Mouse (Mus musculus): ENCODE measurements around the gene Zfp866. TPM values are rescaled to one million over a fixed set of nuclear protein-coding genes. Genes with fewer than 3 reads are reported as not detected.

Gene Zfp866
- total RNA-seq, 4 experiments from 2014 or later = 11.1 to 16.1 (median 12.4) TPM

GRCm38 (mm10) chr8:69717232-69717580 lies 73.8 kb downstream of the Zfp866 start:
- DNase-seq (ENCODE audit: low spot score in 2 of 2) = no peak

GRCm38 (mm10) chr8:69716403-69717231 lies 74.4 kb downstream of the Zfp866 start:
- peak; percentile 94 to 96 for DNase-seq (ENCODE audit: low spot score in 2 of 2)

GRCm38 (mm10) chr8:69715366-69715765 lies 75.6 kb downstream of the Zfp866 start:
- no peak for DNase-seq (ENCODE audit: low spot score in 2 of 2)

- no peak for DNase-seq (ENCODE audit: low spot score in 2 of 2)
Observed at GRCm38 (mm10) chr8:69713516-69713915, 77.5 kb downstream of the Zfp866 start.

Other genes starting within 250 kb of the Zfp866 start
- 1 to 10 TPM; 4.3 to 7.1 (median 6.0) TPM for gene Zfp868, start 165.6 kb downstream of the Zfp866 start, total RNA-seq (2022)
- under 1 TPM; 0.36 to 0.74 (median 0.50) TPM for gene Zfp964, start 136.7 kb downstream of the Zfp866 start, total RNA-seq (2022)
- 10 to 100 TPM; 15.2 to 18.6 (median 16.6) TPM for gene Zfp869, start 80.5 kb downstream of the Zfp866 start, total RNA-seq (2022)
- 1 to 10 TPM; 2.6 to 3.9 (median 3.2) TPM for gene Zfp963, start 41.2 kb downstream of the Zfp866 start, total RNA-seq (2022)
- 1 to 10 TPM; 1.3 to 3.0 (median 1.7) TPM for gene Gm20422, start 16.3 kb downstream of the Zfp866 start, total RNA-seq (2022)
- 1 to 10 TPM; 6.7 to 9.7 (median 8.8) TPM for gene Atp13a1, start within 50 bp of the Zfp866 start, total RNA-seq (2022)
- gene Gmip, start 17.5 kb upstream of the Zfp866 start, total RNA-seq (2022) = 1 to 10 TPM; 2.7 to 5.3 (median 3.5) TPM
- under 1 TPM in 3 of 4 experiments, not detected in 1; 0.07 to 0.13 (median 0.07) TPM for gene Lpar2, start 31.3 kb upstream of the Zfp866 start, total RNA-seq (2022)
- gene Pbx4, start 41.3 kb upstream of the Zfp866 start, total RNA-seq (2022) = not detected
- gene Cilp2, start 96.5 kb upstream of the Zfp866 start, total RNA-seq (2022) = 1 to 10 TPM; 1.2 to 6.0 (median 2.1) TPM
- not detected for gene Tssk6, start 111.0 kb upstream of the Zfp866 start, total RNA-seq (2022)
- 100 to 1,000 TPM; 248 to 328 (median 285) TPM for gene Ndufa13, start 111.4 kb upstream of the Zfp866 start, total RNA-seq (2022)
- 10 to 100 TPM in 3 of 4 experiments, 1 to 10 TPM in 1; 8.2 to 10.8 (median 10.5) TPM for gene Yjefn3, start 111.5 kb upstream of the Zfp866 start, total RNA-seq (2022)
- 10 to 100 TPM; 20.5 to 26.4 (median 25.2) TPM for gene Gatad2a, start 205.2 kb upstream of the Zfp866 start, total RNA-seq (2022)